Mouse (Mus musculus) G1E (cell line): ENCODE results near the gene Gpr107. TPM values are rescaled to one million over a fixed set of nuclear protein-coding genes. Genes with fewer than 3 reads are reported as not detected.

Experiments
- ATAC-seq: 2 replicates; pipeline ENCODE4 v1.8.0; 2016; ENCODE audit warnings: mild to moderate bottlenecking; ENCODE audit not compliant: insufficient number of reproducible peaks, poor library complexity, low FRiP score, severe bottlenecking; ENCODE audit errors: extremely low read depth
- DNase-seq: peaks from one replicate; pipeline ENCODE4 v3.0.0; 2012; ENCODE audit warnings: low spot score
- H3K27me3 ChIP-seq: 2 replicates; pipeline ENCODE4 v1.6.1; 2012; ENCODE audit warnings: mild to moderate bottlenecking, low read length, inconsistent platforms; ENCODE audit not compliant: insufficient read depth
- H3K36me3 ChIP-seq: replicated peaks from 2 replicates; pipeline ENCODE3; 2012; ENCODE audit warnings: mild to moderate bottlenecking, inconsistent platforms
- H3K4me1 ChIP-seq: 2 replicates; pipeline ENCODE4 v1.6.1; 2012; ENCODE audit warnings: low read depth, low read length, inconsistent platforms, mixed read lengths; ENCODE audit not compliant: insufficient read depth
- H3K4me3 ChIP-seq: 2 replicates; pipeline ENCODE4 v1.5.1; 2012; ENCODE audit warnings: low read depth, mild to moderate bottlenecking, inconsistent platforms, low read length, moderate library complexity, mixed read lengths
- H3K9me3 ChIP-seq: replicated peaks from 2 replicates; pipeline ENCODE4 v1.6.1; 2012; ENCODE audit warnings: inconsistent platforms
- CTCF ChIP-seq: IDR thresholded peaks from 2 replicates; pipeline ENCODE4 v1.5.1; 2012; ENCODE audit warnings: low read depth, low read length, inconsistent platforms, mixed read lengths
- GATA1 ChIP-seq: IDR thresholded peaks from 2 replicates; pipeline ENCODE4 v1.6.1; 2012; ENCODE audit warnings: borderline replicate concordance, low read length, inconsistent platforms, mixed read lengths
- GATA2 ChIP-seq: IDR thresholded peaks from 2 replicates; pipeline ENCODE4 v1.6.1; 2012; ENCODE audit warnings: low read depth, low read length, inconsistent platforms, borderline replicate concordance
- POLR2AphosphoS5 ChIP-seq: IDR thresholded peaks from 2 replicates; pipeline ENCODE4 v1.6.1; 2012; ENCODE audit warnings: low read depth, low read length, inconsistent platforms; ENCODE audit not compliant: insufficient replicate concordance
- TAL1 ChIP-seq: conservative IDR thresholded peaks from 2 replicates; pipeline ENCODE4 v1.6.1; 2012; ENCODE audit warnings: low read depth, low read length, inconsistent platforms, mixed read lengths
- polyA plus RNA-seq: library from polyadenylated mRNA; stranded (reverse); fragments of >175 nt; gene quantifications from 2 replicates; pipeline ENCODE4 v1.2.3, GENCODE M21; 2012
- total RNA-seq, 2 experiments: library from RNA; stranded (forward) in 1 of 2; stranded (reverse) in 1 of 2; fragments of 200-1000 nt in 1 of 2; fragments of >200 nt in 1 of 2; fragmentation: Nextera tagmentation in 1 of 2; gene quantifications; 2 replicates each; pipeline ENCODE4 v1.2.3; 2014 to 2017

Gpr107 gene
- total and polyA plus RNA-seq, 3 experiments = 6.7 to 74.9 (median 37.2) TPM

DNA sequence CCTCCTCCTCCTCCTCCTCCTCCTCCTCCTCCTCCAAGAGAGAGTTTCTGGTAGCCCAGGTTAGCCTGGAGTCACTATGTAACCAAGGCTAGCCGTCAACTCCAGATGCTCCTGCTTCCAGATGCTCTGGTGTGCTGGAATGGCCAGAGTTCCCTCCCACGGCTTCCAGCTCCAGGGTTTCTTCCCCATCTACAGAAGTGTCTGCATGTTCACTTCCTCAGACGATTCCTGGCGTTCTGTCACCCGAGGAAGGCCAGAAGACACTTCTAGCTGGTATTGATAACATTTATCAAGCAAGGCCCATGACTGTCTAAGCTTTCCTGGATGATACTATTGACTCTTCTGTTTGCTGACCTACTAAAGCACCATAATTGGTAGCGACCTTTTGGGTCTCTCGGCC, 27.0 kb upstream of the Gpr107 start:
- Histone ChIP-seq H3K9me3 (no peaks in the 10 kb centered on the region), H3K36me3 (peaks cover 72% of the 10 kb centered on the region), H3K4me3 (no peak overlapping the region), H3K4me1 (peaks cover 49% of the 10 kb centered on the region), H3K27me3 (no peaks in the 10 kb centered on the region)
- no peak for ATAC-seq
- TF ChIP-seq CTCF (no peak), TAL1 (no peak), GATA2 (no peak), GATA1 (no peak), POLR2AphosphoS5 (no peak)
- DNase-seq = no peak

DNA sequence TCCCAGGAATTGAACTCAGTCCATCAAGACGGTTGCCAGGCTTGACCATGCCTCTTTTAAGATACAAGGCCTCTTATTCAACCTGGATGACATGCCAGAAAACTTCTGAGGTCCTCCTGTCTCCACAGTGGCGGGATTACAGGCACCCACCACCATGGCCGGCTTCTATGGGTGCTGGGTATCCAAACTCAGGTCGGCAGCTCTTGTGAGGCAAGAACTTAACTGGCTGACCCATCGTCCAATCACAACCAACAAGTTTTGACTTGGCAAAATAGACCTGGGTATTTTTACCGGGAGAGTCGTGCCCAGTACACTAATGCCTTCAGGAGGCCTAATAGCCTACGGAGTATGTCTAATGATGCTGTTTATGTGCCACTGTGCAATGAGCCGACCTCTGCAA, 26.1 kb upstream of the Gpr107 start:
- no peak for ATAC-seq
- no peaks in the 10 kb centered on the region for H3K9me3 ChIP-seq

DNA sequence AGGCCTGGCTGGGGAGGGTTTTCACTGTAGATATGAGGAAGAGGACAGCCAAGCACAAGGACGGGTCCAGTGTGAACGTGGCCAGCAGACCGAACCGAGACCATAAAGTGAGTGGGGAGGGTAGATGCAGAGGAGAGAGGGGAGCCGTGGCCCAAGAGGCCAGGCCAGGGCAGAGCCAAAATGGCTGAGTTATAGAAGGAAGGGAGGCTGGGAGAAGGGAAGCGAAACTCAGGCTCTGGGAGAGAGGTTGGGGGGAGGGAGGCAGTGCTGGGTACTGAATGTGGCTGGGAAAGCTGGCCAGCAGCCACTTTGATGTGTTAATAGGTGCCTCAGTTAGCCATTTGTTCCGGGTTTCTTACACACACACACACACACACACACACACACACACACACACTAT, 24.9 kb upstream of the Gpr107 start:
- H3K4me3 ChIP-seq = no peak overlapping the region
- ATAC-seq (no peak), DNase-seq (no peak)
- H3K27me3 ChIP-seq = no peaks in the 10 kb centered on the region
- H3K9me3 ChIP-seq = no peaks in the 10 kb centered on the region
- peaks cover 59% of the 10 kb centered on the region for H3K4me1 ChIP-seq
- H3K36me3 ChIP-seq = peaks cover 66% of the 10 kb centered on the region
- no peak for TF ChIP-seq POLR2AphosphoS5
- TF ChIP-seq GATA1 = no peak
- TF ChIP-seq TAL1 = no peak
- no peak for TF ChIP-seq CTCF
- no peak for TF ChIP-seq GATA2

More for the DNA sequence above, 26.1 kb upstream of the Gpr107 start:
- peaks cover 56% of the 10 kb centered on the region for H3K4me1 ChIP-seq
- H3K27me3 ChIP-seq = no peaks in the 10 kb centered on the region
- H3K4me3 ChIP-seq = no peak overlapping the region
- DNase-seq = no peak
- TF ChIP-seq CTCF = no peak
- TF ChIP-seq POLR2AphosphoS5 = no peak
- TF ChIP-seq TAL1 = no peak
- TF ChIP-seq GATA1 = no peak
- no peak for TF ChIP-seq GATA2
- H3K36me3 ChIP-seq = peaks cover 71% of the 10 kb centered on the region

DNA sequence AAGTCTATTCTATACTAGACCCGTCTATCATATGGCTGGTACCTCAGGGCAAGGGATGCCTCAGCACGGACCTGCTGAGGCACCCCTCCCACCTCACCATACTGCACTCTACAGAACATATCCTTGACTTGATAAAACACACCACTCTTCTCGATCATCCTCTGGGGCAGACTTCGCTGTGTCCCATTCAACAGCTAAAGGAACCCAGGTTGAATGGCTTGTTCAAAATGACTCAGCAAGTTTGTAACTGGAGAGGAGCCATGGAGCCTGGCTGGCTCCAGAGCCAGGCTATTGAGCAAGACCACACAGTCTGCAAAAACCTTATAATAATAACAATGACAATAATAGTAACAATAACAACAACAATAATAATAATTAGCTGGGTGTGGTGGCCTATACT, 24.2 kb upstream of the Gpr107 start:
- peaks cover 66% of the 10 kb centered on the region for H3K4me1 ChIP-seq

DNA sequence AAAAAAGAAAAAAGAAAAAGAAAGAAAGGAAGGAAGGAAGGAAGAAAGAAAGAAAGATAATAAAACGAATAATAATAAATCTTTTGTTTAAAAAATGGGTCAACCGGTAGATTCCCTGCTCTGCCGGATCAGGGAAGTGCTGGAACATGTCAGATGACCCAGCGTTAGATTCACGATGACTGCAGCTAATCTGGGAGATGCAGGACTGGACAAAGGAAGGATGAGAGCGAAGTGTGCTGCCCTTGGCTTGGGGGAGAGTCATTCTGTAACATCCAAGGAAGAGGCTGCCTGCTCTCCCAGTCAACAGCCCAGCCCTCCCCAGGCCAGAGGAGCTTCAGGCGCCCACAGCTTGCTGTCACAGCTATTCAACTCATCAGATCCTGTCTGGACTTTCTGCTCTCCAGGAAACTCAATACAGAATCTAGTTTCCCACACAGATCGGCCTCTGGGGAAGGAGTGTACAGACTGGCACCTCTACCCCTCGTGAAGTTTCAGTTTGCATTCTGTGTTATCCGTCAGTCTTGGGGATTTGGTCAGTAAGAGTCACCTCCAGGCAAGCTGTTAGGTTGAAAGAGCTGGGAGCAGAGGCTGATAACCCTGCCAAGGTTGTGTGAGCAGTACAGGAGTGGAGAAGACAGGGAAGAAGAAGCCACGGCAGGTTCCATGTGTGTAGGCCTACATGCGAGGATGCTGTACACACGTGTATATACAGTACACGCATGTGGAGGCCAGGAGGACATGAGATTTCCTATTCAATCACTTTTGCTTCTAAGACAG, 22.2 kb upstream of the Gpr107 start:
- DNase-seq (no peak), ATAC-seq (no peak)
- Histone ChIP-seq H3K4me1 (peaks cover 62% of the 10 kb centered on the region), H3K9me3 (no peaks in the 10 kb centered on the region), H3K27me3 (no peaks in the 10 kb centered on the region), H3K4me3 (no peak overlapping the region), H3K36me3 (peaks cover 46% of the 10 kb centered on the region)
- TF ChIP-seq TAL1 = no peak
- TF ChIP-seq CTCF = no peak
- no peak for TF ChIP-seq POLR2AphosphoS5
- no peak for TF ChIP-seq GATA1
- TF ChIP-seq GATA2 = no peak

More for the DNA sequence above, 24.2 kb upstream of the Gpr107 start:
- Histone ChIP-seq H3K36me3 (peaks cover 63% of the 10 kb centered on the region), H3K4me3 (no peak overlapping the region), H3K9me3 (no peaks in the 10 kb centered on the region), H3K27me3 (no peaks in the 10 kb centered on the region)
- no peak for TF ChIP-seq CTCF
- no peak for ATAC-seq
- no peak for DNase-seq

DNA sequence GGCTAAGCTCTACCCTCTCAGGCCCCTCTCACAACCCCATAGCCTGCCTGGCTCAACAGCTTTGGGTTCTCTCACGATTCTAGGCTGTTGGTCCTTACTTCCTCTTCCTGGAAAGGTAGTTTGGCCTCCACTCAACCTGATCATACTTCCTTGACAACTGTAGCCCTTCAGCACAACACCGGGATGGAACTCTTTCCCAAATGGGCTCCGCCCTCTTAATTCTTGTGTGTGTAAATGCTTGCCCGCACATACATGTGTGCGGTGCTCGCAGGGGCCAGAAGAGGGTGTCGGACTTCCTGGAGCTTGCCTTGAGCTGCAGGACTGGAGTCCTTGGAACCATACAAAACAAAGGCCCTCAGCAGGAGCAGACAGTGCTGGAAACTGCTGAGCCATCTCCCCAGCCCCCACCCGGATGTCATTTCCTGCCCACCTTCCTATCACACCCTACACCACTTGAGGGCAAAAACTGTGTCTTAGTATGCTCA, 21.3 kb upstream of the Gpr107 start:
- TF ChIP-seq CTCF = no peak
- no peak for TF ChIP-seq GATA1
- no peak for TF ChIP-seq POLR2AphosphoS5
- TF ChIP-seq GATA2 = no peak
- no peak for TF ChIP-seq TAL1
- Histone ChIP-seq H3K4me3 (peak overlapping the region; percentile 5; the same call in 1 of the 2 replicates), H3K27me3 (no peaks in the 10 kb centered on the region), H3K36me3 (peaks cover 47% of the 10 kb centered on the region), H3K4me1 (peaks cover 66% of the 10 kb centered on the region), H3K9me3 (no peaks in the 10 kb centered on the region)
- peak; percentile 40 for ATAC-seq
- DNase-seq = peak; percentile 37

DNA sequence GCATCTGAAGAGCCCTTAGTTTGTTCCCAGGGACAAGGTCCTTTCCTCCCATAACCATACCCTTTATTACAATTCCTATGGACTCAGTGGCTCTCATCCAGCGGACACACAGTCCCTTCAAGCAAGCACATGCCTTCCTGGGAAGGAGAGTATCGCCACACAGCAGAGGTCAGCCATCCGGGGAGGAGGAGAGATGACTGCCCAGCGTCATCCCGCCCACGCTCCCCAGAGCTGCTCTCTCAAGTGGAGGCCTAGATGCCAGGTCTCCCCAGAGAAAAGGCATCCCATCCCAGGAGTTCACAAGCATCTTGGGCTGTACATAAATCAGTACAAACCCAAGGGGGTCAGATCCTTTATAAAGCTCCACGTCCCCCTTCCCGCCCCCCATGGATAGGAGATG, 19.4 kb upstream of the Gpr107 start:
- Histone ChIP-seq H3K27me3 (no peaks in the 10 kb centered on the region), H3K36me3 (peaks cover 38% of the 10 kb centered on the region), H3K9me3 (no peaks in the 10 kb centered on the region), H3K4me3 (peak overlapping the region; percentile 33; the same call in 1 of the 2 replicates), H3K4me1 (peaks cover 71% of the 10 kb centered on the region)
- ATAC-seq = no peak
- no peak for DNase-seq
- TF ChIP-seq CTCF (no peak), GATA2 (no peak), POLR2AphosphoS5 (no peak), TAL1 (no peak), GATA1 (no peak)
